Mouse (Mus musculus): ENCODE results near the gene Ccdc153. TPM values are rescaled to one million over a fixed set of nuclear protein-coding genes. Genes with fewer than 3 reads are reported as not detected.

The Ccdc153 gene
- polyA plus RNA-seq, 1 experiment from 2014 or later: not detected

DNA sequence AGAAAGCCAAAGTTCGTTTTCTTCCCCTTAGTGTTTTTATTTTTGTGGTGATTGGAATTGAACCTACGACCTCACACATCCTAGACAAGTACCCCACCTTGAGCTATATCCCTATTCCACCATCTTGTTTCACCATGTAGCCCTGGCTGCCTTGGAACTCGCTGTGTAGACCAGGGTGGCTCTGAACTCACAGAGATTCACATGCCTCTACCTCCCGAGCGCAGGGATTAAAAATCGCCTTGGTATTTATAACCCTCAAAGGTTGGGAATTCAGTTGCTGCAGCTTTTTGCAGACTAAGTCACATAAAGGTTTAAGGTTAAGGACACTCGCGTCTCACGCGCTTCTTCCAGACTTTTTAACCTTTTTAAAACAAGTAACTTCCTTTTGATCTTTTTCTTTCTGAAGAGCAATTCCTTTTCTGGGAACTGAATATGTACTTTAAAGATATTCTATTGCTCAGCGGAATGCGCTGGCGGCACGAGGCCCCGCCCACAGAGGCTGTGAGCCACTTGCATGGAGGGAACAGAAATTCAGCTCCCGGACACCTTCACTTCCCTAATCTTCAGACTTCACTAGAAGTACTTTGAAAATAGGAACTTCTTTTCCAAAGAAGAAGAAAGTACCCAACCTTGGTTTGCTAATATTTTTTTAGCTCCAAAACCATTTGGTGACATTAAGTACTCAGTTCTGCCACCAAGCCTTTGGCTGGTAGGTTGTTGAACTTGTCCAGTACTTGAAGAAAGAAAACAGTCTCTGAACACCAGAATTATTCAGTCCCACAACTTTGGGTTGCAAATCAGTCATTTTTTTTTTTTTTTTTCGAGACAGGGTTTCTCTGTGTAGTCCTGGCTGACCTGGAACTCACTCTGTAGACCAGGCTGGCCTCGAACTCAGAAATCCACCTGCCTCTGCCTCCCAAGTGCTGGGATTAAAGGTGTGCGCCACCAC lies 5.7 kb upstream of the Ccdc153 start:
- H3K27ac ChIP-seq (ENCODE audit: low read depth): peak overlapping the region; percentile 10
- ATAC-seq (replicated peaks; ENCODE audit: low FRiP score, low TSS enrichment, low read depth) (peak; percentile 51), DNase-seq (ENCODE audit: low spot score) (peak; percentile 67)
- peaks cover 20% of the 10 kb centered on the region for H3K4me1 ChIP-seq (replicated peaks; ENCODE audit: control insufficient read depth, insufficient read depth, low read length)
- peak overlapping the region; percentile 50 for H3K4me2 ChIP-seq (ENCODE audit: low read length)
- no peaks in the 10 kb centered on the region for H3K27me3 ChIP-seq (replicated peaks; ENCODE audit: control insufficient read depth, insufficient read depth, low read length)
- no peak overlapping the region for H3K9ac ChIP-seq (ENCODE audit: low read length)
- no peaks in the 10 kb centered on the region for H3K9me3 ChIP-seq (ENCODE audit: control insufficient read depth, low read length)
- WGBS: 16% methylated on average over 18 of the region's 19 CpGs
- H3K36me3 ChIP-seq (ENCODE audit: control insufficient read depth, insufficient read depth, low read length): no peaks in the 10 kb centered on the region
- H3K4me3 ChIP-seq (ENCODE audit: low read depth, low read length): peak overlapping the region; percentile 87

DNA sequence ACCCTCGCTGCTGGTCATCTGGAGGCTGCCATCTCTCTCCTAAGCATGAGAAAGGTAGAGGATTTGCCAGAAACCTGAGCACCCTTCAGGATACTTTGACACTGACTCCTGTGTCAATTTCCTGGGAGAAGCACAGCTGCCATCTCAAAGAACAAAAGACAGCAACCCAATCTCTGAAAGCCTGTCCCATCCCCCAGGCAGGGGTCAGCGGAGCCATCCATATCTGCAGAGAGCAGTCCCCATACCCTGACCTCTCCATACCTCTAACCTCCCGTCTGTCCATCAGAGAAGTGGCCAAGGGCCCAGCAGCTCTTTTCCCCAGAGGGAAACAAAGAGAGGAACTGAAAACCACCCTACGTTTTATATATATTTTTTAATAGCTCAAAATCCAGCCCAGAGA lies 3.9 kb upstream of the Ccdc153 start:
- 65% methylated on average over 4 of the region's 4 CpGs for WGBS

DNA sequence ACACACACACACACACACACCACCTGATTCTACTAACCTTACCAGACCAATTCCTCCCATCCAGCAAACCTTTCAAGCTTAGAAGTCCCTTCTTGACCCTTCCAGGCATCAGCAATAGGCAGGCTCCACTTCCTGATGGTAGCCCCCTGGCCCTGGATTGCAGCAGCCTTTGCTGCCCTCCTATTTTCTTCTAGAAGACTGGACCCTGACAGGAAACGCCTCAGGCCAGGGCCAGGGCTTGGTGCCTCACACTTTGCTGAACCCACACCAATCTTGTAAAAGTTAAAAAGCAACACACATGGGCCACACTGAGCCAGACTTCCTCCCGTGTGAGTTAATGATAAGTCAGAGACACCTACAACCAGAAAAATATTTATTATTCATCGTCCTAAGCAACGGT lies 3.3 kb upstream of the Ccdc153 start:
- Histone ChIP-seq H3K9me3 (ENCODE audit: control insufficient read depth, low read length) (no peaks in the 10 kb centered on the region), H3K9ac (ENCODE audit: low read length) (no peak overlapping the region), H3K27me3 (replicated peaks; ENCODE audit: control insufficient read depth, insufficient read depth, low read length) (no peaks in the 10 kb centered on the region), H3K27ac (ENCODE audit: low read depth) (no peak overlapping the region), H3K4me3 (ENCODE audit: low read depth, low read length) (no peak overlapping the region), H3K4me1 (replicated peaks; ENCODE audit: control insufficient read depth, insufficient read depth, low read length) (peaks cover 7% of the 10 kb centered on the region), H3K36me3 (ENCODE audit: control insufficient read depth, insufficient read depth, low read length) (no peaks in the 10 kb centered on the region), H3K4me2 (ENCODE audit: low read length) (no peak overlapping the region)
- DNase-seq (ENCODE audit: low spot score) (no peak), ATAC-seq (replicated peaks; ENCODE audit: low FRiP score, low TSS enrichment, low read depth) (no peak)
- WGBS: 71% methylated on average over 4 of the region's 4 CpGs

More for the DNA sequence above, 3.9 kb upstream of the Ccdc153 start:
- no peak for DNase-seq (ENCODE audit: low spot score)
- Histone ChIP-seq H3K9ac (ENCODE audit: low read length) (no peak overlapping the region), H3K27ac (ENCODE audit: low read depth) (no peak overlapping the region), H3K27me3 (replicated peaks; ENCODE audit: control insufficient read depth, insufficient read depth, low read length) (no peaks in the 10 kb centered on the region), H3K4me3 (ENCODE audit: low read depth, low read length) (no peak overlapping the region), H3K9me3 (ENCODE audit: control insufficient read depth, low read length) (no peaks in the 10 kb centered on the region), H3K4me2 (ENCODE audit: low read length) (no peak overlapping the region), H3K36me3 (ENCODE audit: control insufficient read depth, insufficient read depth, low read length) (no peaks in the 10 kb centered on the region), H3K4me1 (replicated peaks; ENCODE audit: control insufficient read depth, insufficient read depth, low read length) (peaks cover 13% of the 10 kb centered on the region)
- no peak for ATAC-seq (replicated peaks; ENCODE audit: low FRiP score, low TSS enrichment, low read depth)

DNA sequence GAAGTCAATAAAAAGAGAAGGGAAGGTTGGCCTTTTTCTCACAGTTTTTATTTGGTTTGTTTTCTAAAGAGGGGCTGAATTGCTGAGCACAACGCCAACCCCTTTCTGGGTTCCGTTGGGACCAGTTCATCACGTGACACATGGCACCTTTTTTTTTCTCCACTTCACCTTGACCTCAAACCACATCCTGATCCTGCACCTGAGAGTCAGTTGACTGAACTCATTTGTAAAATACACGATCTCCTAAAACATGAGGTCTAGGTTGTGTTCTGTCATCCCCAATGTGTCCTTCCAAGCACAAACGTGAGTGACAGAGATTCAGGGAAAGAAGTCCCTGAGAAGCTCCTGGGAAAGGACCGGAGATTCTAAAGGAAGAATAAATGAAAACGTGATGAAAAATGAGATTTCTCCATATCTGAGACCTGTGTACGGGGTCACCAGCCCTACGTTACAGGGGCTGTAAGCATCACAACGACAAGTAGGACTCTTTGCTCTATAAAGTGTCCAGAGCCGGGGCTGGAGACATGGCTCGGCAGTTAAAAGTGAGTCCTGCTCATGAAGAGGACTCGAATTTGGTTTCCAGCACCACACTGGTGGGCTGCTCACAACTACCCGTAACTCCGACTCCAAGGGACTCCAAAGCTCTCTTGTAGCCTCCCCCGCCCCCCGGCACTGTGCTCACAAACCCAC lies 1.8 kb upstream of the Ccdc153 start:
- H3K4me2 ChIP-seq (ENCODE audit: low read length): no peak overlapping the region
- no peaks in the 10 kb centered on the region for H3K27me3 ChIP-seq (replicated peaks; ENCODE audit: control insufficient read depth, insufficient read depth, low read length)
- ATAC-seq (replicated peaks; ENCODE audit: low FRiP score, low TSS enrichment, low read depth): no peak
- H3K9me3 ChIP-seq (ENCODE audit: control insufficient read depth, low read length): no peaks in the 10 kb centered on the region
- WGBS: 77% methylated on average over 17 of the region's 17 CpGs
- no peaks in the 10 kb centered on the region for H3K36me3 ChIP-seq (ENCODE audit: control insufficient read depth, insufficient read depth, low read length)
- no peak overlapping the region for H3K9ac ChIP-seq (ENCODE audit: low read length)
- no peak for DNase-seq (ENCODE audit: low spot score)
- H3K4me3 ChIP-seq (ENCODE audit: low read depth, low read length): no peak overlapping the region
- H3K4me1 ChIP-seq (replicated peaks; ENCODE audit: control insufficient read depth, insufficient read depth, low read length): 0 out of 2 replicates have a peak, but pooled peaks cover 3% of the 10 kb centered on the region
- no peak overlapping the region for H3K27ac ChIP-seq (ENCODE audit: low read depth)

DNA sequence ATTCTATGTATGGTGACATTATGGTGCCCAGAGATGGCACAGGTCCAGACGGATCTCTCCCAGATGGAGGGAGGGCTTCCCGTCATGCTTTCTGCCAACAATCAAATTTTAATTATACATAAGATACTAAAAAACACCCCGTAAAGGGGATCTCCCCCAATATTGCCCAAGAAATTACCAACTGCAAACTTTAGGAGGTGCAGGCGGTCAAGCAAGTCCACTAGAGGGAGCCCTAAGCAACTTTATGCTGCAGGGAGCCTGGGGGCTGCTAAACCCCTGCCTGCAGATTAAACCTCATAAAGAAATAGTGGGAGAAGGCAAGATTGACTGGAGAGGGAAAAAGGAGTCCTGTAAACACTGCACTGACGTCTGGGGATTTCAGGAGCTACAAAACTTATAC lies 1.0 kb upstream of the Ccdc153 start:
- 11% methylated on average over 5 of the region's 5 CpGs for WGBS
- ATAC-seq (replicated peaks; ENCODE audit: low FRiP score, low TSS enrichment, low read depth) (0 out of 2 replicates have a peak, but pooled peaks have one; percentile 20), DNase-seq (ENCODE audit: low spot score) (peak; percentile 80)
- Histone ChIP-seq H3K4me3 (ENCODE audit: low read depth, low read length) (no peak overlapping the region), H3K36me3 (ENCODE audit: control insufficient read depth, insufficient read depth, low read length) (no peaks in the 10 kb centered on the region), H3K27ac (ENCODE audit: low read depth) (no peak overlapping the region), H3K4me1 (replicated peaks; ENCODE audit: control insufficient read depth, insufficient read depth, low read length) (0 out of 2 replicates have a peak, but pooled peaks cover 3% of the 10 kb centered on the region), H3K4me2 (ENCODE audit: low read length) (no peak overlapping the region), H3K27me3 (replicated peaks; ENCODE audit: control insufficient read depth, insufficient read depth, low read length) (no peaks in the 10 kb centered on the region), H3K9ac (ENCODE audit: low read length) (no peak overlapping the region), H3K9me3 (ENCODE audit: control insufficient read depth, low read length) (no peaks in the 10 kb centered on the region)

DNA sequence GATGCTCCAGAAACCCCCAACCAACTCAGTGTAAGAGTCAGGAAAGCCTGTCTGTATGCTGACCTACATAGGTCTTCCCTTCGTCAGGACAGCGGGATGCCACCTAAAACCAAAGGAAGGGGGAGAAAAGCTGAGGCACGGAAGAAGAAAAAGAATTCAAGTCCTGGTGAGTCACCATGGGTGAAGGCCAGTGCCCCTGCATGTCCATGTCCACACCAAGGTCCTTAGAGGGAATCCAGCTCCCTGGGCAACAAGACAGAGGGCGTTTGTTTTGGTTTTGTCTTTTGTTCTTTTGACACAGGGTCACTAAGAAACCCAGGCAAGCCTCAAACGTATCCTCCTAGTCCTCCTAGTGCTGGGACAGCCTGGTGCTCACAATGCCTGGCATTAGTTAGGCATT lies 435 bp downstream of the Ccdc153 start:
- Histone ChIP-seq H3K27me3 (replicated peaks; ENCODE audit: control insufficient read depth, insufficient read depth, low read length) (no peaks in the 10 kb centered on the region), H3K9me3 (ENCODE audit: control insufficient read depth, low read length) (no peaks in the 10 kb centered on the region), H3K4me1 (replicated peaks; ENCODE audit: control insufficient read depth, insufficient read depth, low read length) (0 out of 2 replicates have a peak, but pooled peaks cover 3% of the 10 kb centered on the region), H3K27ac (ENCODE audit: low read depth) (no peak overlapping the region), H3K4me2 (ENCODE audit: low read length) (no peak overlapping the region), H3K36me3 (ENCODE audit: control insufficient read depth, insufficient read depth, low read length) (no peaks in the 10 kb centered on the region), H3K9ac (ENCODE audit: low read length) (no peak overlapping the region), H3K4me3 (ENCODE audit: low read depth, low read length) (no peak overlapping the region)
- DNase-seq (ENCODE audit: low spot score) (no peak), ATAC-seq (replicated peaks; ENCODE audit: low FRiP score, low TSS enrichment, low read depth) (no peak)
- 57% methylated on average over 5 of the region's 5 CpGs for WGBS

DNA sequence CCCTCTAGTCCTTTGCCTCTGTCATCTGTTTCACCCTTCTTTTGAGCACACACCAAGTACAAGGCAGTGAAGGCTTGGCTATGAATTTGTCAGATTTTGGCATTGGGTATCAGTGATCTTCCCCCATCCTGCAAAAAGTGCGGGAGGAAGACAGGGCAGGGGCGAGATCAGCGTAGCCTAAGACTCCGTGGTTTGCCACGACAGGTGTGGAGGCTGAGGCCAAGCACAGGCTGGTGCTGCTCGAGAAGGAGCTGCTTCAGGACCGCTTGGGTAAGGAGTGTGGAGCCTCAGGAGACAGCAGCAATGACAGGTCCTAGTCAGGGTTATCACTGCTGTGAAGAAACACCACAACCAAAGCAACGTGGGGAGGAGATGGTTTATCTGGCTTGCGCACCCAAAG lies 942 bp downstream of the Ccdc153 start:
- WGBS: 74% methylated on average over 9 of the region's 9 CpGs
- no peak for ATAC-seq (replicated peaks; ENCODE audit: low FRiP score, low TSS enrichment, low read depth)

DNA sequence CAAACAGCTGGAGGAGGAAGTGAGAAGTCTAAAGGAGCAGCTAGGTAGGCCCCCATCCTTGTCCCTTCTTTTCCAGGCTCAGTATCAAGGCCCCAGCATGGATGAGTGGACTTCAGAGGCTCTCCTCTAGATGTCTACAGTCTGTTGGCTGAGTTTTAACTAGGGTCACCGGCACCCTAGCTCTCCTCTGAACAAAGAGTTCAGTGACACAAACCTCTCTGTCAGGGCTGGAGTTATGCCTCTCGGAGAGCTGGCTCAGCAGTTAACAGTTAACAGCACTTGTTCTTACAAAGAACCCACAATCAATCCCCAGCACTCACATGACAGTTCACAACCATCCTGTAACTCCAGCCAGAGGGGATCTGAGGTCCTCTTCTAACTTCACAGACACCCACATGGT lies 3.1 kb downstream of the Ccdc153 start:
- H3K9ac ChIP-seq (ENCODE audit: low read length): no peak overlapping the region
- no peak overlapping the region for H3K27ac ChIP-seq (ENCODE audit: low read depth)
- no peaks in the 10 kb centered on the region for H3K36me3 ChIP-seq (ENCODE audit: control insufficient read depth, insufficient read depth, low read length)
- ATAC-seq (replicated peaks; ENCODE audit: low FRiP score, low TSS enrichment, low read depth) (no peak), DNase-seq (ENCODE audit: low spot score) (no peak)
- H3K9me3 ChIP-seq (ENCODE audit: control insufficient read depth, low read length): no peaks in the 10 kb centered on the region
- 58% methylated on average over 2 of the region's 2 CpGs for WGBS
- 0 out of 2 replicates have a peak, but pooled peaks cover 3% of the 10 kb centered on the region for H3K4me1 ChIP-seq (replicated peaks; ENCODE audit: control insufficient read depth, insufficient read depth, low read length)
- no peaks in the 10 kb centered on the region for H3K27me3 ChIP-seq (replicated peaks; ENCODE audit: control insufficient read depth, insufficient read depth, low read length)
- H3K4me2 ChIP-seq (ENCODE audit: low read length): no peak overlapping the region
- H3K4me3 ChIP-seq (ENCODE audit: low read depth, low read length): no peak overlapping the region

More for the DNA sequence above, 942 bp downstream of the Ccdc153 start:
- no peaks in the 10 kb centered on the region for H3K9me3 ChIP-seq (ENCODE audit: control insufficient read depth, low read length)
- H3K4me3 ChIP-seq (ENCODE audit: low read depth, low read length): no peak overlapping the region
- H3K9ac ChIP-seq (ENCODE audit: low read length): no peak overlapping the region
- no peak overlapping the region for H3K27ac ChIP-seq (ENCODE audit: low read depth)
- H3K36me3 ChIP-seq (ENCODE audit: control insufficient read depth, insufficient read depth, low read length): no peaks in the 10 kb centered on the region
- H3K27me3 ChIP-seq (replicated peaks; ENCODE audit: control insufficient read depth, insufficient read depth, low read length): no peaks in the 10 kb centered on the region
- DNase-seq (ENCODE audit: low spot score): no peak
- H3K4me1 ChIP-seq (replicated peaks; ENCODE audit: control insufficient read depth, insufficient read depth, low read length): 0 out of 2 replicates have a peak, but pooled peaks cover 3% of the 10 kb centered on the region
- H3K4me2 ChIP-seq (ENCODE audit: low read length): no peak overlapping the region

Data from intestine, embryonic 14.5 days (tissue).